In the genomic region with DNA sequence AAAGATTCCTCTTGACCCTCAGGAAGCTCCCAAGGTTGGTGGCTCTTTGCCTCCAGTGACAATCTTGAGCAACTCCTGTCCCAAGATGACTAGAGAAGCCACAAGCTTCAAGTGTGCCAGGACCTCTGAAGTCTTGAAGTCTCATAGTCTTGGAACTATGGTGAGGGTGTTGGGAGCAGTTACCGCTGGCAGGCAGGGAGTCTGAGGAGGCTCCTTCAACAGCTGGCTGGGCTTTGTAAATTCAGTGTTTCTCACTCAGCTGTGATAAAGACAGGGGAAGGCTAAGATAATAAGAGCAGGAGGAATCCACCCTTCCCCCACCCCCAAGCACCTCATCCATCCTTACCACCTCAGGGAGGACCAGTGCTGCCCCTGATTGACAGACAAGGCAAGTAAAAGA, we compare ENCODE assay signal across 27 mouse cellular contexts.
"Had no signal": no experiment of that assay in that cellular context is flagged by ENCODE, and none has a peak within 500 bp of the region (broad histone marks: within the 10 kb centered on the region; RNA-seq: fewer than 3 reads in every experiment).

No protein-coding gene starts in this region.

- H3K36me3 ChIP-seq: embryonic facial prominence, embryonic 10.5 days; embryonic facial prominence, embryonic 12.5 days; embryonic facial prominence, embryonic 13.5 days; embryonic facial prominence, embryonic 15.5 days; forebrain, embryonic 10.5 days; forebrain, embryonic 12.5 days; forebrain, embryonic 15.5 days had no signal

- H3K4me3 ChIP-seq: embryonic facial prominence, embryonic 10.5 days; embryonic facial prominence, embryonic 12.5 days; embryonic facial prominence, embryonic 13.5 days; embryonic facial prominence, embryonic 15.5 days; erythroblast, embryonic 14.5 days; forebrain, embryonic 10.5 days; forebrain, embryonic 12.5 days; forebrain, embryonic 13.5 days; forebrain, embryonic 15.5 days; gastrocnemius, adult 2 months; heart, adult 2 months had no signal

- H3K27ac ChIP-seq: embryonic facial prominence, embryonic 10.5 days; embryonic facial prominence, embryonic 12.5 days; embryonic facial prominence, embryonic 13.5 days; embryonic facial prominence, embryonic 15.5 days; forebrain, embryonic 10.5 days; forebrain, embryonic 12.5 days; forebrain, embryonic 13.5 days; forebrain, embryonic 15.5 days; gastrocnemius, adult 2 months; heart, adult 2 months had no signal

- H3K4me1 ChIP-seq: embryonic facial prominence, embryonic 12.5 days; embryonic facial prominence, embryonic 13.5 days had no signal

- DNase-seq: cerebellum, adult 8-10 months; cerebellum, adult 9-10 months; cerebellum, adult 9-11 months; cerebellum, postnatal 10 days; cerebellum, postnatal 14 days; cerebellum, postnatal 25 days; cerebellum, postnatal 36 days; embryo, embryonic 11 days; forebrain, postnatal 0 days; gastrocnemius, adult 2 months; gastrocnemius, postnatal 10 days; gastrocnemius, postnatal 14 days; gastrocnemius, postnatal 25 days; gastrocnemius, postnatal 36 days; heart, adult 18-20 months; heart, adult 2 months had no signal

- H3K4me2 ChIP-seq: embryonic facial prominence, embryonic 12.5 days; embryonic facial prominence, embryonic 13.5 days; embryonic facial prominence, embryonic 15.5 days; forebrain, embryonic 12.5 days; forebrain, embryonic 13.5 days; forebrain, embryonic 15.5 days had no signal

- H3K9ac ChIP-seq: embryonic facial prominence, embryonic 12.5 days; embryonic facial prominence, embryonic 13.5 days; embryonic facial prominence, embryonic 15.5 days; forebrain, embryonic 12.5 days; forebrain, embryonic 13.5 days; forebrain, embryonic 15.5 days; forebrain, postnatal 0 days had no signal

- ATAC-seq: forebrain, embryonic 13.5 days; forebrain, embryonic 14.5 days; forebrain, embryonic 15.5 days; forebrain, embryonic 16.5 days; forebrain, postnatal 0 days had no signal

- H3K9me3 ChIP-seq: embryonic facial prominence, embryonic 10.5 days; embryonic facial prominence, embryonic 12.5 days; embryonic facial prominence, embryonic 13.5 days; embryonic facial prominence, embryonic 15.5 days; forebrain, embryonic 10.5 days; forebrain, embryonic 12.5 days; forebrain, embryonic 13.5 days; forebrain, embryonic 15.5 days had no signal

- H3K27me3 ChIP-seq: embryonic facial prominence, embryonic 12.5 days; embryonic facial prominence, embryonic 13.5 days; embryonic facial prominence, embryonic 15.5 days; forebrain, embryonic 13.5 days; forebrain, embryonic 15.5 days had no signal
